Mouse (Mus musculus): ENCODE results near the gene Gm11027.

Gm11027 gene

GRCm38 (mm10) chr12:116280149-116280652, 5.0 kb downstream of the Gm11027 start:
- no peak for DNase-seq

GRCm38 (mm10) chr12:116280653-116281364, 5.6 kb downstream of the Gm11027 start, which contains the start of gene Esyt2:
Gene Esyt2, plus strand, starts transcription at chr12:116281196.
- DNase-seq = peak; percentile 100

GRCm38 (mm10) chr12:116281427-116282281, 6.5 kb downstream of the Gm11027 start:
- DNase-seq = peak in 1 of 2 experiments; percentile 47

GRCm38 (mm10) chr12:116282856-116283255, 7.7 kb downstream of the Gm11027 start:
- DNase-seq = no peak

GRCm38 (mm10) chr12:116283511-116283910, 8.3 kb downstream of the Gm11027 start:
- DNase-seq = no peak

- DNase-seq = no peak
These were observed 18.0 kb downstream of the Gm11027 start for GRCm38 (mm10) chr12:116293185-116293584.

- DNase-seq = no peak
These were observed 18.6 kb downstream of the Gm11027 start for GRCm38 (mm10) chr12:116293599-116294292.

- no peak for DNase-seq
These were observed 24.7 kb downstream of the Gm11027 start for GRCm38 (mm10) chr12:116299906-116300305.

- DNase-seq = no peak
These were observed 27.0 kb downstream of the Gm11027 start for GRCm38 (mm10) chr12:116302181-116302580.

GRCm38 (mm10) chr12:116306042-116306441, 30.9 kb downstream of the Gm11027 start:
- DNase-seq = peak; percentile 6 to 16

GRCm38 (mm10) chr12:116307870-116308269, 32.7 kb downstream of the Gm11027 start:
- no peak for DNase-seq

- DNase-seq = no peak
These were observed 33.4 kb downstream of the Gm11027 start for GRCm38 (mm10) chr12:116308612-116309011.

GRCm38 (mm10) chr12:116313816-116314215, 38.6 kb downstream of the Gm11027 start:
- DNase-seq = no peak

GRCm38 (mm10) chr12:116315498-116315897, 40.3 kb downstream of the Gm11027 start:
- no peak for DNase-seq

- no peak for DNase-seq
These were observed 42.6 kb downstream of the Gm11027 start for GRCm38 (mm10) chr12:116317818-116318217.

Data from kidney, postnatal 4 days (tissue).